Mouse (Mus musculus): Measurements from ENCODE around the gene Sv2b. TPM values are rescaled to one million over a fixed set of nuclear protein-coding genes. Genes with fewer than 3 reads are reported as not detected.

Sv2b gene
- polyA plus RNA-seq, 1 experiment from 2014 or later: 14.0 TPM

- H3K4me2 ChIP-seq (ENCODE audit: low read length): no peak overlapping the region
- H3K27ac ChIP-seq (ENCODE audit: low read length): no peak overlapping the region
- H3K9me3 ChIP-seq (ENCODE audit: control insufficient read depth, low read length): no peaks in the 10 kb centered on the region
- no peaks in the 10 kb centered on the region for H3K36me3 ChIP-seq (ENCODE audit: control insufficient read depth, insufficient read depth)
- H3K4me1 ChIP-seq (replicated peaks; ENCODE audit: control insufficient read depth, insufficient read depth, low read length): peaks cover 10% of the 10 kb centered on the region
- no peaks in the 10 kb centered on the region for H3K27me3 ChIP-seq (replicated peaks; ENCODE audit: control insufficient read depth, insufficient read depth, low read length)
- H3K9ac ChIP-seq (replicated peaks; ENCODE audit: low read depth, low read length): no peak overlapping the region
- no peak for ATAC-seq
- 52% methylated on average over 2 of the region's 2 CpGs for WGBS
- no peak overlapping the region for H3K4me3 ChIP-seq (replicated peaks; ENCODE audit: low read length)
Observed at GRCm38 (mm10) chr7:75142800-75143199, 166.3 kb downstream of the Sv2b start.

DNA sequence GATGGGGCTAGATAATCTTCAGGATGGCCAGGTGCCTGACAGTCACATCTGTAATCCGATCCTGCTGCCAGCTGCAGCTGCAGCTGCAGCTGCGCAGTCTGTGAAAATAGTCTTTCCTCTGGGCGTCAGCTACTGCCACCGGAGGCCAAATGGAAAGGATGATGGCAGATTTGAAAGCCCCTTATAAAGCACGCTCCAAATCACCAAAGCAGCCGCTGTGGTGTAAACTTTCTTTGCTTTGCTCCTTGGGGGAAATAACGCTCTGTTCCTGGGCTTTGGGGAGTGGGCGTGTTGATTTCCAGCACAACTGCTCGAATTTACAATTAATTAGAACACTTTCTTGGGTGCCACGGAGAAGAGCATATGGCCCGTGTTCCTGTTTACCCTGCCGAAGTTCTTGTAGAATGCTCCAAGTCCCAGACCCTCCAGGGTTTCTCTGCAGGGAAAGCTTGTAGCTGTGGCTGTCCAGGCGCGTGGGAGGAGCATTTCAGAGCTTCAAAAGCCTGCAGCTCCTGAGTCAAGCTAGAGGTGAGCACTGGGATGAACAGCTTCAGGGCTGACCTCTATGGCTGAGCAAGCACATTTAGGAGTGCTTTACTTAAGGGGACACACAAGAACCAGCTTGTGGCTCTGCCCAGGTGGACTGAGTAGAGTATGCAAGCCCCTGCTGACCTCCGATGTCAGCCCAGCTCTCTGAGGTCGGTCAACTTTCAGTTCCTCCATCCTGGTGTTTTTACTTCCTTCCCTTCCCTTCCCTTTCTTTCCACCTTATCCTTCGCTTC is 167.0 kb downstream of the Sv2b start:
- Histone ChIP-seq H3K4me1 (replicated peaks; ENCODE audit: control insufficient read depth, insufficient read depth, low read length) (peaks cover 10% of the 10 kb centered on the region), H3K4me2 (ENCODE audit: low read length) (peak overlapping the region; percentile 44), H3K36me3 (ENCODE audit: control insufficient read depth, insufficient read depth) (no peaks in the 10 kb centered on the region), H3K9me3 (ENCODE audit: control insufficient read depth, low read length) (no peaks in the 10 kb centered on the region), H3K9ac (replicated peaks; ENCODE audit: low read depth, low read length) (no peak overlapping the region), H3K4me3 (replicated peaks; ENCODE audit: low read length) (peak overlapping the region; percentile 8), H3K27me3 (replicated peaks; ENCODE audit: control insufficient read depth, insufficient read depth, low read length) (no peaks in the 10 kb centered on the region), H3K27ac (ENCODE audit: low read length) (no peak overlapping the region)
- 8% methylated on average over 17 of the region's 17 CpGs for WGBS
- ATAC-seq: peak; percentile 63

DNA sequence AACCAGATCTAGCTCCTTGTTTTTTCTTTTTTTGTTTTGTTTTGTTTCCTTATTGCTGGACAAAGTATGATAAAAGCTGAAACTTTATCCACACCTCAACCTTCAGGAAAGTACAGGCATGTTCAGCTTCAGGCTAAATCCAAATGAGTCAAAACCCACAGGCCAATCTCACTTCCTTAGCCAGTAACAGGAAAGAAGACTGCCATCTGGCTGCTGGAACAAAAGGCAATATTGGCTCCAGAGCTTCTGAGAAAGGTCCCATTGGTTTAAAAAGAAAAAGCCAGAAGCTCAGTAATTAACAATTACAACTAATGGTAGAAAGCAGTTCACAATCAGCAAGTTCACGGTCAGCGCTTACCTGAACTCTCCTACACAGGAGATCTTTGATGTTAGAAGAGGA is 169.8 kb downstream of the Sv2b start:
- Histone ChIP-seq H3K36me3 (ENCODE audit: control insufficient read depth, insufficient read depth) (no peaks in the 10 kb centered on the region), H3K4me1 (replicated peaks; ENCODE audit: control insufficient read depth, insufficient read depth, low read length) (peaks cover 10% of the 10 kb centered on the region), H3K4me3 (replicated peaks; ENCODE audit: low read length) (no peak overlapping the region), H3K4me2 (ENCODE audit: low read length) (no peak overlapping the region), H3K27me3 (replicated peaks; ENCODE audit: control insufficient read depth, insufficient read depth, low read length) (no peaks in the 10 kb centered on the region), H3K9me3 (ENCODE audit: control insufficient read depth, low read length) (no peaks in the 10 kb centered on the region), H3K27ac (ENCODE audit: low read length) (no peak overlapping the region), H3K9ac (replicated peaks; ENCODE audit: low read depth, low read length) (no peak overlapping the region)
- 71% methylated on average over 2 of the region's 2 CpGs for WGBS
- no peak for ATAC-seq

DNA sequence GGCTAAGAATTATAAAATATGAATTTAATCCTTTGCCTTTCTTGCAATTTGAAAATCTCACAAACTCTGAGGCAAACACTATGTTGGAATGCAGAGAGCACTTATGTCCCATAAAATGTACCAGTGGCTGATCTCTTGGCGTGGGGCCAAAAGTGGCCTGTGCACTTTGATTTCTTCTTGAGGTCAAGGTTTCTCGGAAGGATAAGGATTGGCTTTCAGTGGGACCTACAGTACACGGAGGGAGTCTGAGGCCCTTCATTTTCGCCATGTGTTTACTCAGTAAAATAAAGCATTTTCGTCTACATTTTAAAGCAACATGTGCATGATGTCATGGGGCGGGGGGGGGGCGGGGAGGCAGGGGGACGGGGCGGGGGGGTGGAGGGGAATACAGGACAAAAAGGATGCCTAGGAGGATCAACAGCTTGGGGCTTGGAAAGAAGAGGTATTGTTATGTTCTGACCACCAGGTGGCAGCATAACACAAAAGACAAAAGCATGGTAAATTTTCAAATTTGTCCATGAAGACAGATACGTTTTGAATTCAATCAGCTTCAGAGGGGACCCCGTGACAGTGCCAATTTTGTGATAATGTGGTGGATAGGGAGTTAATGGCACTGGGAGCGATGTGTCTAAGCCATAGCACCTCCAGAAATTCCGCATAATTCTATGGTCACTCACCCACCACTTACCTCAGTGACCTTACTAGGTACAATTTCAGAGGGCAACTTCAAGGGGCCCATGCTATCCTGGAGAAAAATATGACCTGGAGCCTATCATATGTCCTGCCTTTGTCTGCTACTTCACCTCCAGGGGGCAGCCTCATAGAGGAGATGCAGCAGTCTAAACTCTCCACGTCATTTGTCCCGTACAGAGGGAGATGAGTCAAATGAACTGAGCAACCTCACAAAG is 174.1 kb downstream of the Sv2b start:
- 22% methylated on average over 15 of the region's 15 CpGs for WGBS
- Histone ChIP-seq H3K27me3 (replicated peaks; ENCODE audit: control insufficient read depth, insufficient read depth, low read length) (no peaks in the 10 kb centered on the region), H3K9ac (replicated peaks; ENCODE audit: low read depth, low read length) (no peak overlapping the region), H3K36me3 (ENCODE audit: control insufficient read depth, insufficient read depth) (no peaks in the 10 kb centered on the region), H3K4me2 (ENCODE audit: low read length) (no peak overlapping the region), H3K27ac (ENCODE audit: low read length) (no peak overlapping the region), H3K4me3 (replicated peaks; ENCODE audit: low read length) (no peak overlapping the region), H3K9me3 (ENCODE audit: control insufficient read depth, low read length) (no peaks in the 10 kb centered on the region), H3K4me1 (replicated peaks; ENCODE audit: control insufficient read depth, insufficient read depth, low read length) (no peaks in the 10 kb centered on the region)
- peak; percentile 69 for ATAC-seq

DNA sequence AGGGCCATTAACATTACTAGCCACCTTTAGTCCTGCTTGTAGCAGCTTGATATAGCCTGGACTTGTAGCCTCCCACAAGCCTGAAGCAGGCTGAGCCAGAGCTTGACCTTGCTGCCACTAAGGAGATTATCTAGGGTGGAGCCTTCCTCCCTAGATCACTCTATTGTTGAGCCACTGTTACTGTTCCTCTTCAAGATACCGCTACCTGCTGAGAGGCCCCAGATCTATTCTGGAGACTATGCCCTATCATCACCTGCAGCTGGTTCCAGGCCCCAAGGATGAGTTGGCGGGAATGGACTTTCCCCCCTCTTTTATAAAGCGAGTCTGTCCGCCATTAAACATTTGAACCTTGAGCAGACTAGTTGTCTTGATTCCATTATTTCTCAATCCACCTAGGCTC is 181.0 kb downstream of the Sv2b start:
- H3K4me1 ChIP-seq (replicated peaks; ENCODE audit: control insufficient read depth, insufficient read depth, low read length): no peaks in the 10 kb centered on the region
- WGBS: 96% methylated on average over 4 of the region's 4 CpGs
- no peak overlapping the region for H3K9ac ChIP-seq (replicated peaks; ENCODE audit: low read depth, low read length)
- H3K4me3 ChIP-seq (replicated peaks; ENCODE audit: low read length): no peak overlapping the region
- H3K4me2 ChIP-seq (ENCODE audit: low read length): no peak overlapping the region
- ATAC-seq: no peak
- H3K27ac ChIP-seq (ENCODE audit: low read length): no peak overlapping the region
- no peaks in the 10 kb centered on the region for H3K9me3 ChIP-seq (ENCODE audit: control insufficient read depth, low read length)
- no peaks in the 10 kb centered on the region for H3K27me3 ChIP-seq (replicated peaks; ENCODE audit: control insufficient read depth, insufficient read depth, low read length)
- no peaks in the 10 kb centered on the region for H3K36me3 ChIP-seq (ENCODE audit: control insufficient read depth, insufficient read depth)

DNA sequence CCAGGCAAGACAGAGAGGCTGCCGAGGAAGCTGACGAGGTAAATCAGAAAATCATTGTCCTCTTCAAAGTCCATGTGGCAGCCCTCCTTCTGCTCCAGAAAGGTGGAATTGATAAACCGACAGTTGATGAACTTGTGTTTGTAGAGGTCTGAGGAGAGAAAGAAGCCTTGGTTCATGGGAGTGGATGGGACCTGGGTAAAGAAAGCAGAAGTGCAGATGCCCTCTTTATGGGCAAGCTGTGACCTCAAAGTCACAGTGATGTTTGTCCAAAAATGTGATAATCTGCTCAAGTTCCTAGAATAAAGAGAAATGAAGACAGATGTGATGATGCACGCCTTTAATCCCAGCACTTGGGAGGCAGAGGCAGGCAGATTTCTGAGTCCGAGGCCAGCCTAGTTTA is 185.0 kb downstream of the Sv2b start:
- Histone ChIP-seq H3K9ac (replicated peaks; ENCODE audit: low read depth, low read length) (no peak overlapping the region), H3K4me1 (replicated peaks; ENCODE audit: control insufficient read depth, insufficient read depth, low read length) (no peaks in the 10 kb centered on the region), H3K9me3 (ENCODE audit: control insufficient read depth, low read length) (no peaks in the 10 kb centered on the region), H3K36me3 (ENCODE audit: control insufficient read depth, insufficient read depth) (no peaks in the 10 kb centered on the region), H3K4me2 (ENCODE audit: low read length) (no peak overlapping the region), H3K27me3 (replicated peaks; ENCODE audit: control insufficient read depth, insufficient read depth, low read length) (no peaks in the 10 kb centered on the region), H3K4me3 (replicated peaks; ENCODE audit: low read length) (no peak overlapping the region), H3K27ac (ENCODE audit: low read length) (no peak overlapping the region)
- ATAC-seq: no peak
- 82% methylated on average over 5 of the region's 5 CpGs for WGBS

DNA sequence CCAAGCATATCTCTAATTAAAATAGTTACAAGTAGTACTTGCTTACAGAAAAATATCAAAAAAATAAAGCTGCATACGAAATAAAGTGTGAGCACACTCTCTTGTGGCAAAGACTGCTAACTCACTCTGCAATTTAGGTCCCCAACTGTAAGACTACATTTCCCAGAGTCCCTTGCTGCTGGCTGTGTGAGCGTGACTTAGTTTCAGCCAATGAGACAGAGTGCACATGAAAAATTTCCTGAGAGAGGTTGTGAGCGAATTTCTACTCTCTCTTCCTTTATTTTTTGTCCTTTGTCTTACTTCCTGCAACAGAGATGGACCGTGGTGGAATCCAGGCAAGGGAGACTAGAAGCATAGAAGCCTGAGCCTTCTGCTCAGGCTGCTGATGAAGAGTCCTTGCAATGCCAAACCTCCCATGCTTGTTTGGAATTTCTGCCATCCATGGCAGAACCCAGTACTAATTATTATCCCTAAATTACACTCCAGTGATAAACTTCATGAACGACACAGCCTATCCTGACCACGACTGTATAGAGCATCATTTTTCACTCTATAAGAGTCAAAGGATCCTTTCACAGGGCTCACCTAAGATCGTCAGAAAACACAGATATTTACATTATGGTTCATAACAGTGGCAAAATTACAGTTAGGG is 190.9 kb downstream of the Sv2b start:
- Histone ChIP-seq H3K36me3 (ENCODE audit: control insufficient read depth, insufficient read depth) (no peaks in the 10 kb centered on the region), H3K4me3 (replicated peaks; ENCODE audit: low read length) (peak overlapping the region; percentile 37), H3K4me1 (replicated peaks; ENCODE audit: control insufficient read depth, insufficient read depth, low read length) (peaks cover 3% of the 10 kb centered on the region; the same call in 1 of the 2 replicates), H3K9me3 (ENCODE audit: control insufficient read depth, low read length) (no peaks in the 10 kb centered on the region), H3K4me2 (ENCODE audit: low read length) (peak overlapping the region; percentile 62), H3K27ac (ENCODE audit: low read length) (peak overlapping the region; percentile 56; the same call in 1 of the 2 replicates), H3K27me3 (replicated peaks; ENCODE audit: control insufficient read depth, insufficient read depth, low read length) (no peaks in the 10 kb centered on the region), H3K9ac (replicated peaks; ENCODE audit: low read depth, low read length) (peak overlapping the region; percentile 36; the same call in 1 of the 2 replicates)
- peak; percentile 95 for ATAC-seq
- 40% methylated on average over 7 of the region's 7 CpGs for WGBS

- WGBS: 4% methylated on average over 6 of the region's 6 CpGs
- H3K4me3 ChIP-seq (replicated peaks; ENCODE audit: low read length): no peak overlapping the region
- H3K4me2 ChIP-seq (ENCODE audit: low read length): no peak overlapping the region
- no peak overlapping the region for H3K27ac ChIP-seq (ENCODE audit: low read length)
- H3K9ac ChIP-seq (replicated peaks; ENCODE audit: low read depth, low read length): no peak overlapping the region
- no peaks in the 10 kb centered on the region for H3K9me3 ChIP-seq (ENCODE audit: control insufficient read depth, low read length)
- H3K27me3 ChIP-seq (replicated peaks; ENCODE audit: control insufficient read depth, insufficient read depth, low read length): no peaks in the 10 kb centered on the region
- H3K4me1 ChIP-seq (replicated peaks; ENCODE audit: control insufficient read depth, insufficient read depth, low read length): no peaks in the 10 kb centered on the region
- ATAC-seq: peak; percentile 86
- H3K36me3 ChIP-seq (ENCODE audit: control insufficient read depth, insufficient read depth): no peaks in the 10 kb centered on the region
Observed at GRCm38 (mm10) chr7:75110689-75111088, 198.4 kb downstream of the Sv2b start.

- Histone ChIP-seq H3K36me3 (ENCODE audit: control insufficient read depth, insufficient read depth) (no peaks in the 10 kb centered on the region), H3K4me3 (replicated peaks; ENCODE audit: low read length) (no peak overlapping the region), H3K4me2 (ENCODE audit: low read length) (no peak overlapping the region), H3K9me3 (ENCODE audit: control insufficient read depth, low read length) (no peaks in the 10 kb centered on the region), H3K4me1 (replicated peaks; ENCODE audit: control insufficient read depth, insufficient read depth, low read length) (no peaks in the 10 kb centered on the region), H3K27me3 (replicated peaks; ENCODE audit: control insufficient read depth, insufficient read depth, low read length) (no peaks in the 10 kb centered on the region), H3K9ac (replicated peaks; ENCODE audit: low read depth, low read length) (no peak overlapping the region), H3K27ac (ENCODE audit: low read length) (no peak overlapping the region)
- no peak for ATAC-seq
Observed at GRCm38 (mm10) chr7:75107441-75107840, 201.6 kb downstream of the Sv2b start.

All from forebrain, embryonic 16.5 days (tissue).